Mouse (Mus musculus): Measurements from ENCODE around the gene Ano10. TPM values are rescaled to one million over a fixed set of nuclear protein-coding genes. Genes with fewer than 3 reads are reported as not detected.

The Ano10 gene
- polyA plus RNA-seq, 1 experiment from 2014 or later = 31.9 TPM

DNA sequence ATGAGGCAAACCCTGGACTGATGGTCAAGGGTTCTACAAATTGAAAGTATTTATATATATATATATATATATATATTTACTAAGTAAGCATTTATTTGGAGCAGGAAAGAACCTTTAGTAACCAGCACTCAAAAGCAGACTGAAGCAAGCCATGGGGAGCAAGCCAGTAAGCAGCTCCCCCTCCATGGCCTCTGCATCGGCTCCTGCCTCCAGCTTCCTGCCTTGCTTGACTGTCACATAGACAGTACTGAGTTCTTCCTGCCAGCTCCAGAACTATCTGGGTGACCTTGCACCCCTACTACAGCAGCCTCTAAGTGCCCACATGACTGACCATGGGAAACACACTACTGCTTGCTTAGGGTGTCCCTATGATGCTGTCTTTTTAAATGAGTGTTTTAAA, 141.7 kb downstream of the Ano10 start:
- Histone ChIP-seq H3K27ac (no peak overlapping the region), H3K4me3 (no peak overlapping the region), H3K9ac (no peak overlapping the region), H3K4me2 (no peak overlapping the region), H3K36me3 (peaks cover 31% of the 10 kb centered on the region), H3K9me3 (no peaks in the 10 kb centered on the region), H3K27me3 (no peaks in the 10 kb centered on the region), H3K4me1 (no peaks in the 10 kb centered on the region)
- WGBS = 87% methylated on average over 1 of the region's 1 CpGs
- ATAC-seq (ENCODE audit: insufficient number of reproducible peaks, insufficient read depth, low FRiP score, low TSS enrichment, low read depth) = no peak

GRCm38 (mm10) chr9:122152063-122152462, 142.2 kb downstream of the Ano10 start:
- H3K36me3 ChIP-seq = peaks cover 26% of the 10 kb centered on the region
- H3K9ac ChIP-seq = no peak overlapping the region
- 86% methylated on average over 4 of the region's 4 CpGs for WGBS
- no peak overlapping the region for H3K4me3 ChIP-seq
- H3K4me1 ChIP-seq = no peaks in the 10 kb centered on the region
- no peak for ATAC-seq (ENCODE audit: insufficient number of reproducible peaks, insufficient read depth, low FRiP score, low TSS enrichment, low read depth)
- H3K9me3 ChIP-seq = no peaks in the 10 kb centered on the region
- no peaks in the 10 kb centered on the region for H3K27me3 ChIP-seq
- no peak overlapping the region for H3K4me2 ChIP-seq
- H3K27ac ChIP-seq = no peak overlapping the region

DNA sequence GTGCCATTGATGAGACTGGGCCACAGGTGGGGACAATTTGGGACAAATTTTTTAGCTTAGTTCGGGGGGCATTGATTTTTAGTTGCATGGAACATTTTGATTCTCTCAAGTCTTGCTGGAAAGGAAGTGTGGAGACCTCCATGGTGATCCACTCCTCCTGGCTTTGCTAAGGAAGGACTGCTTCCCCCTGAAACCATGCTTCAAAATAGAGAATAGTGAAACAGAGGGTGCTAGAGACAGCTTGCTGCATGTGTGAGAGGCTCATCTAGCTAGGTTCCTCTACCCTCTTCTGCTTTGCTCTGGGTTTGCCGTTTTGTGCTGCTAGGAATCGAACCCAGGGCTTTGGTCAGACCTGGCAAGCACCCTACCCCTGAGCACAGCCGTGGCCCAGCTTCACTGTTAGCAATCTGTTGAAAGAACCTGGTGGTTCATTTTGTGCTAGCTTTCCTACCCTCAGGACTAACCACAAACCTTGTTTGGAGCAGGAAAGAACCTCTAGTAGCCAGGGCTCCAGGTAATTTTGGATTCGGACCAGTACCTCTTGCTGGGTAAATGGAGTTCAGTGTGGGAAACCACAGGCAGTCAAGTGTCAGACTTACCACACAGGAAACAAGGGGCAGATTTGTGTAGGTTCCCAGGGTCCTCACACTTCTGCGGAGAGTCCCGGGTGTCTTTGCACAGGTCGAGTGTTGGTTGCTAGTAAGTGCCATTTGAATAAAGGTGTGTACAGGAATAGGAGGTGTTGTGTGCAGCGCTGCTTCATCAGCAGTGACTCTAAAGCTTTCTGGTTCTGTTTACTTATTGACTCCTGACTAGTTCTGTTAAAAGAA, 144.0 kb downstream of the Ano10 start:
- no peak overlapping the region for H3K4me2 ChIP-seq
- no peak for ATAC-seq (ENCODE audit: insufficient number of reproducible peaks, insufficient read depth, low FRiP score, low TSS enrichment, low read depth)

DNA sequence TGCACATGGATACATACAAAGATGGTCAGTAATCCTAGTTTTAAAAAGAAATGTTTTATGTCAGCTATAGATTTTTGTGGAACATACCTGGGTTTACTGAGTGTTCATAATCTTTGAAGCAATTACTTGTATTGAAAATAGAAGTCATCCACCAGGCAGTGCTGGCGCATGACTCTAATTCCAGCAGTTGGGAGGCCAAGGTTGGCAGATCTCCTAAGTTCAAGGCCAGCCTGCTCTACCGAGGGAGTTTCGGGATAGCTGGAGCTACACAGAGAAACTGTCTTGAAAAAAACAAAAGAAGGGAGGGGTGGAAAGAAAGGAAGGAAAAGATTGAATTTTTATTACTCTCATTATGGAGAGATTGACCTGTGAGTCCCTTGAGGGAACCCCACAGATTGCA, 145.9 kb downstream of the Ano10 start:
- Histone ChIP-seq H3K4me3 (no peak overlapping the region), H3K4me1 (no peaks in the 10 kb centered on the region), H3K36me3 (peaks cover 35% of the 10 kb centered on the region), H3K27ac (no peak overlapping the region), H3K9me3 (peaks cover 3% of the 10 kb centered on the region; the same call in 1 of the 2 replicates), H3K9ac (no peak overlapping the region), H3K4me2 (no peak overlapping the region), H3K27me3 (no peaks in the 10 kb centered on the region)
- 94% methylated on average over 3 of the region's 3 CpGs for WGBS
- ATAC-seq (ENCODE audit: insufficient number of reproducible peaks, insufficient read depth, low FRiP score, low TSS enrichment, low read depth) = no peak

More for the DNA sequence above, 144.0 kb downstream of the Ano10 start:
- H3K4me1 ChIP-seq = no peaks in the 10 kb centered on the region
- no peak overlapping the region for H3K27ac ChIP-seq
- H3K27me3 ChIP-seq = no peaks in the 10 kb centered on the region
- H3K4me3 ChIP-seq = no peak overlapping the region
- H3K9me3 ChIP-seq = no peaks in the 10 kb centered on the region
- H3K9ac ChIP-seq = no peak overlapping the region
- 85% methylated on average over 9 of the region's 9 CpGs for WGBS
- H3K36me3 ChIP-seq = peaks cover 19% of the 10 kb centered on the region

- Histone ChIP-seq H3K36me3 (peaks cover 22% of the 10 kb centered on the region), H3K9me3 (peaks cover 3% of the 10 kb centered on the region; the same call in 1 of the 2 replicates), H3K4me2 (no peak overlapping the region), H3K9ac (no peak overlapping the region), H3K4me3 (no peak overlapping the region), H3K27me3 (no peaks in the 10 kb centered on the region), H3K4me1 (peaks cover 12% of the 10 kb centered on the region), H3K27ac (no peak overlapping the region)
- ATAC-seq (ENCODE audit: insufficient number of reproducible peaks, insufficient read depth, low FRiP score, low TSS enrichment, low read depth) = no peak
- 73% methylated on average over 4 of the region's 4 CpGs for WGBS
Measured at GRCm38 (mm10) chr9:122146124-122146870, 147.9 kb downstream of the Ano10 start.

DNA sequence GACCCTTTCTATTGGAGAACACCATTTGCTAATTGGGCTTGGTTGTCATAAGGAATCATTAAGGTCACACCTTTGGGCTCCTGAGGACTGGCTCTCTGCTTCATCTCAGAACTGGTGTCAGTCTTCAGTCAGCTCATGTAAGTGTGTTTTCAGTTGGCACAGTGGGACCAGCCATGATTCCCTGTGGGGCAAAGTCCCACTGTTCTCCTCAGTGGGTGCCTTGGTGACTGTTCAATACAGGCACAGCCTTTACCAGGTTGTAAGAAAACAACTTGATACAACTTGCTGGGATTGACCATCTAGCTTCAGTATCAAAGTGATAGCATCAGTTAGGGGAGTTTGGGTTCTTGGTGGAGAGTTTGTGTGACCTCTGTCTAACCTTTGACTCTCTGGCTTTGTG, 148.5 kb downstream of the Ano10 start:
- peaks cover 22% of the 10 kb centered on the region for H3K36me3 ChIP-seq
- no peak overlapping the region for H3K4me2 ChIP-seq
- H3K9me3 ChIP-seq = peaks cover 3% of the 10 kb centered on the region; the same call in 1 of the 2 replicates
- no peak overlapping the region for H3K9ac ChIP-seq
- no peak overlapping the region for H3K27ac ChIP-seq
- peaks cover 12% of the 10 kb centered on the region for H3K4me1 ChIP-seq
- no peak overlapping the region for H3K4me3 ChIP-seq
- no peaks in the 10 kb centered on the region for H3K27me3 ChIP-seq
- ATAC-seq (ENCODE audit: insufficient number of reproducible peaks, insufficient read depth, low FRiP score, low TSS enrichment, low read depth) = no peak

DNA sequence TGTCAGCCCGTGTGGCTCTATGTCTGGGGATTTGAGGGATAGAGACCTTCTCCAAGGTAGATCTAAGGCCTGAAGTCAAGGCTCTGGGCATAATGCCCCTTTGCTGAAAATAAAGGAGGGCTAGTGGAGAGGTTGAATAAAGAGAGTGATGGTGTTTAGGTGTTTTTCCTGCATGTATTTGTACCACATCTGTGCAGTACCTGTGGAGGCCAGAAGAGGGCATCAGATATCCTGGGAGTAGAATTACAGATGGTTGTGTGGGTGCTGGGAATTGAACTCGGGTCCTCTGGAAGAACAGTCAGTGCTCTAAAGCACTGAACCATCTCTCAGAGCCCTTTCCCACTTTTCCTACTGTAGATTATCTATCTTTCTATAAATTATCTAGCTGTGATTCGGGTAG, 149.4 kb downstream of the Ano10 start:
- H3K27me3 ChIP-seq = no peaks in the 10 kb centered on the region
- peaks cover 12% of the 10 kb centered on the region for H3K4me1 ChIP-seq
- H3K9me3 ChIP-seq = peaks cover 3% of the 10 kb centered on the region; the same call in 1 of the 2 replicates
- H3K4me2 ChIP-seq = no peak overlapping the region
- H3K27ac ChIP-seq = no peak overlapping the region
- WGBS = 96% methylated on average over 3 of the region's 3 CpGs
- no peak overlapping the region for H3K9ac ChIP-seq
- H3K36me3 ChIP-seq = peaks cover 22% of the 10 kb centered on the region
- no peak for ATAC-seq (ENCODE audit: insufficient number of reproducible peaks, insufficient read depth, low FRiP score, low TSS enrichment, low read depth)
- H3K4me3 ChIP-seq = no peak overlapping the region

- H3K27me3 ChIP-seq = no peaks in the 10 kb centered on the region
- H3K4me3 ChIP-seq = no peak overlapping the region
- ATAC-seq (ENCODE audit: insufficient number of reproducible peaks, insufficient read depth, low FRiP score, low TSS enrichment, low read depth) = no peak
- 58% methylated on average over 1 of the region's 1 CpGs for WGBS
- peaks cover 12% of the 10 kb centered on the region for H3K4me1 ChIP-seq
- peaks cover 26% of the 10 kb centered on the region for H3K36me3 ChIP-seq
- H3K9ac ChIP-seq = no peak overlapping the region
- 0 out of 2 replicates have a peak overlapping the region, but pooled peaks have one; percentile 24 for H3K27ac ChIP-seq
- no peak overlapping the region for H3K4me2 ChIP-seq
- H3K9me3 ChIP-seq = peaks cover 3% of the 10 kb centered on the region; the same call in 1 of the 2 replicates
Measured at GRCm38 (mm10) chr9:122143219-122143618, 151.0 kb downstream of the Ano10 start.

GRCm38 (mm10) chr9:122139236-122139635, 155.0 kb downstream of the Ano10 start:
- no peak overlapping the region for H3K4me3 ChIP-seq
- no peak overlapping the region for H3K9ac ChIP-seq
- H3K27me3 ChIP-seq = no peaks in the 10 kb centered on the region
- H3K36me3 ChIP-seq = peaks cover 33% of the 10 kb centered on the region
- H3K4me1 ChIP-seq = peaks cover 12% of the 10 kb centered on the region
- no peak overlapping the region for H3K27ac ChIP-seq
- WGBS = 63% methylated on average over 2 of the region's 2 CpGs
- no peak for ATAC-seq (ENCODE audit: insufficient number of reproducible peaks, insufficient read depth, low FRiP score, low TSS enrichment, low read depth)
- no peak overlapping the region for H3K4me2 ChIP-seq
- H3K9me3 ChIP-seq = no peaks in the 10 kb centered on the region

DNA sequence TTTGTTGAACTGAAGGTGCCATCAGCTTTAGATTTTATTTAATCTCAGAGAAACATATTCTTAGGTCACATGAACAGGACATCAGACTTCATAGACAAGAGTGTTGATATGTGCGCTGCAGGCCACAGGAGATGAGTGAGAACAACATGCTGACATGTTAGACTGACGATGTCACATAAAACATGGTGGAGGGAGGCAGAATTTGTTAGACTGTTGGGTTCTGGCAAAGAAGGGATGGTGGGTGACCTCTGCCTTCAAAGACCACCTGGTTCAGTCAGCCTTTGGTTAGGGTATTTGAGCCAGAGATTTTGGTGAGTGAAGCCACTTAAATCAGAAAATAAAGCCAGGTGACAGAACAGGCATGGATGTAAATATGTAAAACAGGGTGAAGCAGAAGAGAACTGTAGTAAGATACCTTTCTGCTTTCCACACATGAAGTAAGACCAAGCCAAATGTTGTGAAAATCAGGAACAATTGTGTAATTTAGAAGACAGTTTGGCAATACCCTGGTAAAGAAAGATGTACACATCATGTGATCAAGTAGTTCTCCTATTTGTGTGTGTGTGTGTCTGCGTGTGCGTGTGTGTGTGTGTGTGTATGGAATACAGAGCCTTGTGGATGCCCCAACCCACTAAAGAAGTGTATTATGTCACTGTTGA, 155.7 kb downstream of the Ano10 start:
- Histone ChIP-seq H3K9ac (no peak overlapping the region), H3K27me3 (no peaks in the 10 kb centered on the region)
- no peak for ATAC-seq (ENCODE audit: insufficient number of reproducible peaks, insufficient read depth, low FRiP score, low TSS enrichment, low read depth)

GRCm38 (mm10) chr9:122137960-122138359, 156.3 kb downstream of the Ano10 start:
- Histone ChIP-seq H3K4me1 (peaks cover 9% of the 10 kb centered on the region; the same call in 1 of the 2 replicates), H3K9ac (no peak overlapping the region), H3K9me3 (no peaks in the 10 kb centered on the region), H3K27me3 (no peaks in the 10 kb centered on the region), H3K4me3 (no peak overlapping the region), H3K4me2 (no peak overlapping the region), H3K36me3 (peaks cover 26% of the 10 kb centered on the region), H3K27ac (no peak overlapping the region)
- WGBS = 80% methylated on average over 1 of the region's 1 CpGs
- ATAC-seq (ENCODE audit: insufficient number of reproducible peaks, insufficient read depth, low FRiP score, low TSS enrichment, low read depth) = no peak

More for the DNA sequence above, 155.7 kb downstream of the Ano10 start:
- Histone ChIP-seq H3K36me3 (peaks cover 26% of the 10 kb centered on the region), H3K4me2 (no peak overlapping the region), H3K4me3 (no peak overlapping the region), H3K27ac (no peak overlapping the region), H3K4me1 (peaks cover 12% of the 10 kb centered on the region), H3K9me3 (no peaks in the 10 kb centered on the region)
- WGBS = 96% methylated on average over 4 of the region's 4 CpGs
